Mouse (Mus musculus): ENCODE measurements around the gene Sec22b. TPM values are rescaled to one million over a fixed set of nuclear protein-coding genes. Genes with fewer than 3 reads are reported as not detected.

Gene Sec22b
- polyA plus RNA-seq, 1 experiment from 2014 or later: 187 TPM

DNA sequence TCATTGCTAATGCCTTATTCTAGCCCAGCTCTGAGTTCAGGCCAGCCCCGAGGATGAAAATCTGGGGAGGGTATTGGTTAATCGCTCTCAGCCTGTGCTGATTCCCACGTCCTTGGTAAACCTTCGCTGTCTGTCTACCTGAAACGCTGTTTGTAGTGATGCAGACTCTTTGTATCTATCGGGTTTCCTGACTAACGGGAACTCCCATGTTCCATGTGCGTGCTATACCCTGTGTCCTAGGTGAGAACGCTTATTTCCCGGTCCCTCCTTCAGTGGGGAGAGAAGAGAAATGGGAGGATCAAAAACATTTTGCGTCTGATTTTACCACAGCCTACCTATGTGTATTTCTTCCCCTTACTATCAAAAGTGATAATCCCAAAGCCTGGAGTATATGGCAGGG is 31.8 kb downstream of the Sec22b start:
- no peak overlapping the region for H3K27ac ChIP-seq (replicated peaks; ENCODE audit: low read depth, low read length)
- H3K4me3 ChIP-seq (ENCODE audit: low read depth, low read length): no peak overlapping the region
- H3K9ac ChIP-seq (ENCODE audit: low read depth, low read length): no peak overlapping the region
- no peaks in the 10 kb centered on the region for H3K27me3 ChIP-seq (replicated peaks; ENCODE audit: control insufficient read depth, insufficient read depth, low read length)
- no peak for ATAC-seq (ENCODE audit: low read depth)
- peak overlapping the region; percentile 27; the same call in 1 of the 2 replicates for H3K4me2 ChIP-seq (ENCODE audit: low read depth, low read length)
- H3K4me1 ChIP-seq (ENCODE audit: control insufficient read depth, insufficient read depth, low read length): peaks cover 37% of the 10 kb centered on the region
- 35% methylated on average over 11 of the region's 11 CpGs for WGBS
- no peaks in the 10 kb centered on the region for H3K9me3 ChIP-seq (ENCODE audit: control insufficient read depth, low read length)
- no peak for DNase-seq (ENCODE audit: low spot score)
- no peaks in the 10 kb centered on the region for H3K36me3 ChIP-seq (ENCODE audit: control insufficient read depth, insufficient read depth, low read length)

DNA sequence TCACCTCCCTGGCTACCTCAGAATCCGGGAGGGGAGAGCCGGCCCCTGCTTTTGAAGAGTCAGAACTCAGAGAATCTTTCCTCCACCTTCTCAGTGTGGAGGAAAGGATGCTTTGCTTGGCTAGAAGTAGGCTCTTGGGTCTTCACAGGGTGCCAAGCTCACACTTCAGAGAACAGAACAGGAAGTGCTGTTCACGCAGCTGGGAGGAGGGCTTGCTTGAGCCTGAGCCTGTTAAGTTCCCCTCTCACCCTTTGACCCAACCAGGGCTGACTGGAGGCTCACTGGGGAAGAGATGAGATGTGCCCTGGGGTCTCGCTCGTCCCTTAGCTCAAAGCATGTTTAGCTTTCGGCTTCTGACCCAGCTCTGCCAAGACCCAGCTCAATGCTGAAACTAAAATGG is 32.3 kb downstream of the Sec22b start:
- no peaks in the 10 kb centered on the region for H3K27me3 ChIP-seq (replicated peaks; ENCODE audit: control insufficient read depth, insufficient read depth, low read length)
- no peak for ATAC-seq (ENCODE audit: low read depth)
- WGBS: 38% methylated on average over 6 of the region's 6 CpGs
- no peaks in the 10 kb centered on the region for H3K9me3 ChIP-seq (ENCODE audit: control insufficient read depth, low read length)
- no peak overlapping the region for H3K9ac ChIP-seq (ENCODE audit: low read depth, low read length)
- DNase-seq (ENCODE audit: low spot score): no peak
- peaks cover 41% of the 10 kb centered on the region for H3K4me1 ChIP-seq (ENCODE audit: control insufficient read depth, insufficient read depth, low read length)
- no peak overlapping the region for H3K4me3 ChIP-seq (ENCODE audit: low read depth, low read length)
- H3K36me3 ChIP-seq (ENCODE audit: control insufficient read depth, insufficient read depth, low read length): no peaks in the 10 kb centered on the region
- H3K27ac ChIP-seq (replicated peaks; ENCODE audit: low read depth, low read length): no peak overlapping the region
- 0 out of 2 replicates have a peak overlapping the region, but pooled peaks have one; percentile 27 for H3K4me2 ChIP-seq (ENCODE audit: low read depth, low read length)

DNA sequence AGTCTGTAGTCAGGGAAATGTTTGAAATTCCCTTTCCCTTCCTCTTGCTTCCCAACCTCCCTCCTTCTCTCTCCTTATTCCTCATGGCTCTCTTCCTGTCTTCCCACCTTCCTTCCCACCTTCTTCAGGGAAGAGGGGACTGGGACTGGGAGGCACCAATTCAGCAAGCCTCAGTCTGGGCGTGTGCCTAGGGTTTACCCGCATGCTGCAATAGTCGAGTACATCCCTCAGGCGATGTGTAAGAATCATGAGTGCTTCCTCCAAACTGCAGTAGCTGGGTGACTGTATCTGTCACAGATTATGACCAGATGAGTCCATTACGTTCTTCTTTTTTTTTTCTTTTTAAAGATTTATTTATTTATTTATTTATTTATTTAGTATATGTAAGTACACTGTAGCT is 32.8 kb downstream of the Sec22b start:
- ATAC-seq (ENCODE audit: low read depth): no peak
- no peaks in the 10 kb centered on the region for H3K9me3 ChIP-seq (ENCODE audit: control insufficient read depth, low read length)
- DNase-seq (ENCODE audit: low spot score): no peak
- no peaks in the 10 kb centered on the region for H3K36me3 ChIP-seq (ENCODE audit: control insufficient read depth, insufficient read depth, low read length)
- no peaks in the 10 kb centered on the region for H3K27me3 ChIP-seq (replicated peaks; ENCODE audit: control insufficient read depth, insufficient read depth, low read length)
- WGBS: 56% methylated on average over 5 of the region's 5 CpGs
- no peak overlapping the region for H3K27ac ChIP-seq (replicated peaks; ENCODE audit: low read depth, low read length)
- H3K4me1 ChIP-seq (ENCODE audit: control insufficient read depth, insufficient read depth, low read length): peaks cover 43% of the 10 kb centered on the region
- no peak overlapping the region for H3K9ac ChIP-seq (ENCODE audit: low read depth, low read length)
- no peak overlapping the region for H3K4me2 ChIP-seq (ENCODE audit: low read depth, low read length)
- no peak overlapping the region for H3K4me3 ChIP-seq (ENCODE audit: low read depth, low read length)

DNA sequence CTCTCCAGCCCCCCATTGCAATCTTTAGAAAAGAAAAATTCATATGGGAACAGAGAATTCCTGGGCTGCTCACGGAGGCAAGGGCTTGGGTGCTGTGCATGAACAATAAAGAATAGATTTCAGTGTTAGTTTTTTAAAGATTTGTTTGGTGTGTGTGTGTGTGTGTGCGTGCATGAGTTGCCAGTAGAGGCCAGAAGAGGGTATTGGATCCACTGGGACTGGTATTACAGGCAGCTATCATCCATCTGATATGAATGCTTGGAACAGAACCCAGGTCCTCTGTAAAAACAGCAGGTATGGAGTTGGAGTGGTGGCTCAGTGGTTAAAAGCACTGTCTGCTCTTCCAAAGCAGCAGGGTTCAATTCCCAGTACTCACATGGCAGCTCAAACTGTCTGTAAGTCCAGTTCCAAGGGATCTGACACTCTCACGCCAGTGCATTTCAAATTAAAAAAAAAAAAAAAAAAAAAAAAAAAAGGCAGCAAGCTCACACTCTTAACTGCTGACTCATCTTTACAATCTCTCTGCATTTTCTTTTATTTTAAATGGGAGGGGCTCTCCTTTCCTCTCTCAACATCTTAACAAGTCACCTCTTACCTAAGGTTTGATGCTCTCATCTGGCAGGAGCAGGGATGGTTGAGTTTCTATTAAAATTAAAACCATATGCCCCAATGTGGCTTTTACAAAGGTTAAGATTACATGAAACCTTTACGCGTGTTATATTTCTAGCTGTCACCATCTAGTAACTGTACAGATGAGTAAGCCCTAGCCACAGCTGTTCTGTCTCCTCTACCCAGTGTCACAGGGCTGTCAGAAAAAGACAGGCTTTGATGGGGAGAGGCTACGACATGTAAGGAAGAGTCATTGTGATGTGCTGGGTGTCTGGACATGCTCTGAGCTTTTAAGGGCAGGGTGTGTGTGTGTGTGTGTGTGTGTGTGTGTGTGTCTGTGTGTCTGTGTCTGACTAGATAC is 33.6 kb downstream of the Sec22b start:
- no peak overlapping the region for H3K9ac ChIP-seq (ENCODE audit: low read depth, low read length)
- no peak overlapping the region for H3K4me3 ChIP-seq (ENCODE audit: low read depth, low read length)
- H3K27ac ChIP-seq (replicated peaks; ENCODE audit: low read depth, low read length): no peak overlapping the region
- H3K9me3 ChIP-seq (ENCODE audit: control insufficient read depth, low read length): no peaks in the 10 kb centered on the region
- no peaks in the 10 kb centered on the region for H3K27me3 ChIP-seq (replicated peaks; ENCODE audit: control insufficient read depth, insufficient read depth, low read length)
- no peak for ATAC-seq (ENCODE audit: low read depth)
- H3K4me2 ChIP-seq (ENCODE audit: low read depth, low read length): no peak overlapping the region
- H3K36me3 ChIP-seq (ENCODE audit: control insufficient read depth, insufficient read depth, low read length): no peaks in the 10 kb centered on the region
- WGBS: 61% methylated on average over 6 of the region's 6 CpGs
- DNase-seq (ENCODE audit: low spot score): peak; percentile 60
- peaks cover 51% of the 10 kb centered on the region for H3K4me1 ChIP-seq (ENCODE audit: control insufficient read depth, insufficient read depth, low read length)

DNA sequence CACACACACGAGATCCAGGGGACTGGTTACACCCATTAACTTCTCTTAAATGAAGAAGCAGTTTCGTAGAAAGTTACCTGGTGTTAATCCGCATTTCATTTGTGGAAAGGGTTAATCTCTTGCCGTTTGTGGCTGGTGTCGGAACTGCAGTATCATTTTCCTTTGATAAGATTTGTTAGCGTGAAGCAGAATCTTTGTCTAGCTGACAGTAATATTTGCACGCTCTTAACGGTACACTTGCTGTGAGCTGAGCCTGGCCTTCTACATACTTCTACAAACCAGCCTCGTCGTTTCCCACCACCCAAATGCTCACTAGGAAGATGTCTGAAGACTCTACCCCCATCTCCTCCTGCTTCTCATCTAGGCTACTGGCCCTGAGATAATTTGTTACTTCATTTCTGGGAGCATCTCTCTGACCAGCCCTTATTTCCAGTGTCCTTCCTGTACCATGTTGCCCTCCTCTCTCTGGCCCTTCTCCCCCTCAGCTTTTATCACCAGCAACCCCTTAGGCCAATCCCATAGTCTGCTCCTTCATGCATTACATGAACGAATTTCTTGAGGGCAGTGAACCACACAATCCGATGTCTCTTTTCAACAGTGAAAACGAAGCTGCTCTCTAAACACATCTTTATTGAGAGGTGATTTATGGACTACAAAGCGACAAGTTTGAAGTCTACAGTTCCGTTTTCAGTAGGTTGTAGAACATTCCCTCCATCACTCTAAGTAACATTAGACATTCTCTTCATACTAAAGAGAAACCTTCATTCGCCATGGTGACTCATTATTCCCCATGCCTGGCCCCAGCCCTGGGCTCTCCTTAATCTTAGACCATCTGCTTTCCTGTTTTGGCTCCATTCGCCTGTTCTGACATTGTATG is 36.3 kb downstream of the Sec22b start:
- Histone ChIP-seq H3K27me3 (replicated peaks; ENCODE audit: control insufficient read depth, insufficient read depth, low read length) (no peaks in the 10 kb centered on the region), H3K9ac (ENCODE audit: low read depth, low read length) (no peak overlapping the region), H3K9me3 (ENCODE audit: control insufficient read depth, low read length) (no peaks in the 10 kb centered on the region), H3K4me3 (ENCODE audit: low read depth, low read length) (no peak overlapping the region), H3K4me2 (ENCODE audit: low read depth, low read length) (no peak overlapping the region), H3K27ac (replicated peaks; ENCODE audit: low read depth, low read length) (no peak overlapping the region), H3K4me1 (ENCODE audit: control insufficient read depth, insufficient read depth, low read length) (peaks cover 59% of the 10 kb centered on the region), H3K36me3 (ENCODE audit: control insufficient read depth, insufficient read depth, low read length) (no peaks in the 10 kb centered on the region)
- WGBS: 44% methylated on average over 17 of the region's 17 CpGs
- no peak for ATAC-seq (ENCODE audit: low read depth)
- no peak for DNase-seq (ENCODE audit: low spot score)

DNA sequence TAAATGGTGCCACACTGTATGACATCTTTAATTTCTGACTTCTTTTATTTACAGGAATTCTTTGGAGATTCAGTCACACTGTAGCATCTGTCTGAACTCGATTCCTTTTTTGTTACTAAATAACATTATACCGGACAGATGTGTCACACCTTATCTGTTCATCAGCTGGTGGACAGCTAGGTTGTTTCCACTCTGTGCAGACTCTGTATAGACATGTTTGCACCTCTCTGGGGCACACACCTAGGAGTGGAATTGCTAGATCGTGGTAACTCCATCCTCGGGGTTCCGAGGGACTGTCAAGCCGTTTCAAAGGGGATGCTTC is 36.9 kb downstream of the Sec22b start:
- Histone ChIP-seq H3K4me2 (ENCODE audit: low read depth, low read length) (no peak overlapping the region), H3K4me3 (ENCODE audit: low read depth, low read length) (no peak overlapping the region), H3K36me3 (ENCODE audit: control insufficient read depth, insufficient read depth, low read length) (no peaks in the 10 kb centered on the region), H3K9ac (ENCODE audit: low read depth, low read length) (no peak overlapping the region), H3K9me3 (ENCODE audit: control insufficient read depth, low read length) (no peaks in the 10 kb centered on the region), H3K27ac (replicated peaks; ENCODE audit: low read depth, low read length) (no peak overlapping the region), H3K27me3 (replicated peaks; ENCODE audit: control insufficient read depth, insufficient read depth, low read length) (no peaks in the 10 kb centered on the region), H3K4me1 (ENCODE audit: control insufficient read depth, insufficient read depth, low read length) (peaks cover 58% of the 10 kb centered on the region)
- no peak for ATAC-seq (ENCODE audit: low read depth)
- no peak for DNase-seq (ENCODE audit: low spot score)
- 59% methylated on average over 6 of the region's 6 CpGs for WGBS

DNA sequence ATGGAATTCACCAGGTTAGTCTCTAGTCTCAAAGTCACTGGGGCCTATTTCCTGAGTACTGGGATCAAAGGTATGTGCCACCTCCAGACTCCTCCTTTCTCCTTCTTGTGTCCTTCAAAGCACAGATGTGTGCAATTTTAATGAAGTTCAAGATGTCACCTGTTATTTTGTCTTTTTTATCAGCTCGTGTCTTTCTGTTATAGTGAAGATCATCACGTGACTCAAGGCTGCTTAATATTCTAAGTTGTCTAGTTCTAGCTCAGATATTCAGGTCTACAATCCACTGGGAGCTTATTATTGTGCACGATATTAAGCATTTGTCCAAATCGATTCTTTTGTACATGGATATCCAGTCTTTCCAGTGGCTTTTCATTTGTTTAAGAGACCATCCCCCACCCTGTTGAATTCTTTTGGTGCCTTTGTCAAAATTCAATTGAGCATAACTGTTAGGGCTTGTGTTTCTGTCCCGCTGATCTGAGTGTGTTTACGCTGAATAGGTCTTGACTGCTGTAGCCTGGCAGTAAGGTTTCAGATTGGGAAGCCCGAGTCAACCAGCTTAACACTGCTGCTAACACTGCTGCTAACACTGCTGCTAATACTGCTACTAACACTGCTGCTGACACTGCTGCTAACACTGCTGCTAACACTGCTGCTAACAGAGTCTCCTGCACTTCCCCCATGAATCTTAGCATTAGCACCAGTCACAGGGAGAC is 38.0 kb downstream of the Sec22b start:
- peak; percentile 34; the same call in 1 of the 2 replicates for ATAC-seq (ENCODE audit: low read depth)
- Histone ChIP-seq H3K4me2 (ENCODE audit: low read depth, low read length) (no peak overlapping the region), H3K36me3 (ENCODE audit: control insufficient read depth, insufficient read depth, low read length) (no peaks in the 10 kb centered on the region), H3K4me3 (ENCODE audit: low read depth, low read length) (no peak overlapping the region), H3K27ac (replicated peaks; ENCODE audit: low read depth, low read length) (no peak overlapping the region), H3K9ac (ENCODE audit: low read depth, low read length) (no peak overlapping the region), H3K9me3 (ENCODE audit: control insufficient read depth, low read length) (no peaks in the 10 kb centered on the region), H3K4me1 (ENCODE audit: control insufficient read depth, insufficient read depth, low read length) (peaks cover 54% of the 10 kb centered on the region), H3K27me3 (replicated peaks; ENCODE audit: control insufficient read depth, insufficient read depth, low read length) (no peaks in the 10 kb centered on the region)
- WGBS: 43% methylated on average over 7 of the region's 7 CpGs
- DNase-seq (ENCODE audit: low spot score): peak; percentile 65

Data from embryonic facial prominence, embryonic 14.5 days (tissue).